Mouse (Mus musculus) hematopoietic stem cell, adult 5-6 weeks (primary cell): ENCODE results near the gene Plscr1. TPM values are rescaled to one million over a fixed set of nuclear protein-coding genes. Genes with fewer than 3 reads are reported as not detected.

Source experiments
- ATAC-seq, 2 experiments: fragments of 125-278 bp in 1 of 2; replicated peaks in 1 of 2; 2 replicates each; pipeline ENCODE4 v1.8.0; 2016 to 2017; ENCODE audit warnings: inconsistent platforms in 2 of 2, mild to moderate bottlenecking in 2 of 2, moderate number of reproducible peaks in 2 of 2, low read depth in 1 of 2, moderate TSS enrichment in 1 of 2; ENCODE audit not compliant: low FRiP score in 2 of 2, poor library complexity in 2 of 2, severe bottlenecking in 2 of 2, insufficient read depth in 1 of 2, low TSS enrichment in 1 of 2
- total RNA-seq: library from RNA; stranded (forward); fragments of 172-1452, 232-1000 nt; gene quantifications from 2 replicates; pipeline ENCODE4 v1.2.3, GENCODE M21; 2017

Plscr1 gene
- total RNA-seq, 1 experiment from 2014 or later: 47.6 TPM

GRCm38 (mm10) chr9:92248773-92249446, 640 bp upstream of the Plscr1 start:
- ATAC-seq: no peak

GRCm38 (mm10) chr9:92249987-92250772, 630 bp downstream of the Plscr1 start:
- peak; percentile 80 to 81 for ATAC-seq

- peak; percentile 10 to 14; a peak in 3 of 4 replicates for ATAC-seq
These were observed 3.2 kb downstream of the Plscr1 start for GRCm38 (mm10) chr9:92252718-92253117.

- ATAC-seq: no peak
These were observed 4.2 kb downstream of the Plscr1 start for GRCm38 (mm10) chr9:92253585-92254321.

GRCm38 (mm10) chr9:92260481-92261159, 11.1 kb downstream of the Plscr1 start:
- no peak for ATAC-seq

GRCm38 (mm10) chr9:92265719-92266118, 16.2 kb downstream of the Plscr1 start:
- ATAC-seq: peak; percentile 51 to 66; a peak in 3 of 4 replicates

GRCm38 (mm10) chr9:92266558-92267171, 17.1 kb downstream of the Plscr1 start:
- no peak for ATAC-seq

GRCm38 (mm10) chr9:92267732-92268131, 18.2 kb downstream of the Plscr1 start:
- ATAC-seq: no peak

- ATAC-seq: peak in 1 of 2 experiments; percentile 31; a peak in 1 of 4 replicates
These were observed 20.4 kb downstream of the Plscr1 start for GRCm38 (mm10) chr9:92269829-92270404.

- no peak for ATAC-seq
These were observed 21.4 kb downstream of the Plscr1 start for GRCm38 (mm10) chr9:92270927-92271326.

GRCm38 (mm10) chr9:92272650-92273049, 23.1 kb downstream of the Plscr1 start:
- no peak for ATAC-seq

- ATAC-seq: no peak
These were observed 23.7 kb downstream of the Plscr1 start for GRCm38 (mm10) chr9:92273271-92273670.

- peak; percentile 88 to 91 for ATAC-seq
These were observed 24.6 kb downstream of the Plscr1 start for GRCm38 (mm10) chr9:92273956-92274762.

GRCm38 (mm10) chr9:92275486-92276207, 26.1 kb downstream of the Plscr1 start, which contains the start of gene Plscr2:
Gene Plscr2, plus strand, starts transcription at chr9:92275602.
- no peak for ATAC-seq

- no peak for ATAC-seq
These were observed 26.8 kb downstream of the Plscr1 start for GRCm38 (mm10) chr9:92276360-92276759.
